Mouse (Mus musculus): ENCODE results near the gene Cyp1a1.

Gene Cyp1a1

DNA sequence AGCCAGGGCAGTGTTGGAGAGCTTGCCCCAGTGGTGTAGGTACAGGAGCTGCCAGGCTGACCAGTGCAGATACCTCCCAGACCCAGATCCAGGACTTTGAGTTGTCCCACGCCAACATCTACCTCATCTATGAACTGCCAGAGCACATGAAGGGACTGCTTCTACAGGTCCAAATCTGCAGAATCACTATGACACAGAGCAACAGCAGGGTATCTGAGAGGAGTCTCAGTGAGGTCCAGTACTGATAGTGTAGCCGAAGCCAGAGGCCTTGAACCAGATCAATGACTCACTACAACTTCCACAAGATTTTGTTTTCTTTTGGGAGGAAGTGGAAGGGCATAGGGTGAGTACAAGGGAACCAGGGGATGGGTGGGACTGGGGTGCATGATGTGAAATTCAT lies at the start of gene Cyp1a1:
TSS of gene Cyp1a1 (plus strand) at position 178 of the 400 bp plus-strand sequence.
- peak; percentile 23 to 73 for DNase-seq (ENCODE audit: inconsistent age in 2 of 2, low spot score in 1 of 2)

DNA sequence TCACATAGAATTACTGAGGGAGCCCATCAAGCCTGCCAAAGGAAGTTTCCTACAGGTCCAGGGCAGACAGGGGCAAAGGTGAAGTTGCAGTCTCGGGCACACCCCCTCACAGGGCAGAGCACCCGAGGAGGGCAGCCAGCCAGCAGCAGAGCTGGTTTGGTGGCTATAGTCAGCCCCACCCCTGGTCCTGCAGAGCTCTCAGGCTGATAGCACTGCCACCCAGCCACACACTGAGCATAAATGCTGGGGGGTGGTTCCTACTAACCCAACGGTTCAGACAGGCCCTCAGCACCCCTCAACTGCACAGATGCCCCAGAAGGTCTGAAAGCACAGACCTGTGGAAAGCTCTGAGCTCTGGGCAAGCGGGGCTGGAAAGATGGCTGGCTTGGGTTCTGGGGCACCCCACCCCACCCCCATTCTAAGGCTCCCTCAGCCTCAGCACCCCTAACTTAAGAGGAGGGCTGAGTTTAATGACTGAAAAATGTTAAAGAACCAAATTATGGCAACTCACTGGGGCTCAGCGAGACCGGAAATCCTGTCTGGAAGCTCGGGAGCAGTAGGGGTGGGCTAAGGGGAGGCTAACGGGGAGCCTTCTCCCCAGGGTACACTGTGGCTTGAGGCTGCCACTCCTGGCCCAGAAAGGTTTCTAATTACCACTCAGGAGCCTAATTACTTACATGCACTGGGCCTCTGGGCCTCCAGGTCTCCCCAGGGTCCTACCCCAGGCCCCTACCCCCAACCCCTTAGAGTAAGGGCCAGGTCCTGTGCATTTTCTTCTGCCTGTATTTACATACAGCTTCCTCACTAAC lies 48.9 kb upstream of the Cyp1a1 start:
- peak in 1 of 2 experiments; percentile 65 for DNase-seq (ENCODE audit: inconsistent age in 2 of 2, low spot score in 1 of 2)

DNA sequence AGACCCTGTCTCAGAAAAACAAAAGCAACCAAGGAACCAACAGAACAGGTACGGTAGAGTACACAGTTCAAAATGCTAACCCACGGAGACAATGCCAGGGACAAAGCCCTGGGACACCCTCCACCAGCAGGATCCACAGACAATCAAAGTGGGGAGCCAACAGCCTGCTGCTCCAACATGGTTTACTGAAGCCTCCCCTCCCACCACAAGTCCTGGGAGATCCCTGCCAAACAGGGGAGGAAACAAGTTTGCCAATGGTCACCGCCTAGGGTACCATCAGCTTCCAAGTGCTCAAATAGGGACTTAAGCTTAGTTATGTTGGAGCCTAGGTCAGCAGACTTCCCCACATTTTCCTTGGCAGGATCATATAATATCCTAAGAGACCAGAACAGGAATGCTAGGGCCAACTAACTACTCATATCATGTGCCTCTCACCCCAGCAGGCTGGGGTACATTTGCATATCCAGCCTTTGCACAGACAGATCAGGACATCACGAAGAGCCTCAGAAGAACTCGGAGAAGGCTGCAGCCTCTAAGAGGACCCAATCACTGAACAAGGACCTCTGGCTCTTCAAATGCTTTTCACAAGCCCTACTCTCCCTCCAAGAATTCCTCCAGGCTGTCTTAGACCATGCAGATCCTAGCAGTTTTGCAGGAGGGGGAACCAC lies 47.9 kb upstream of the Cyp1a1 start:
- peak in 1 of 2 experiments; percentile 29 for DNase-seq (ENCODE audit: inconsistent age in 2 of 2, low spot score in 1 of 2)

DNA sequence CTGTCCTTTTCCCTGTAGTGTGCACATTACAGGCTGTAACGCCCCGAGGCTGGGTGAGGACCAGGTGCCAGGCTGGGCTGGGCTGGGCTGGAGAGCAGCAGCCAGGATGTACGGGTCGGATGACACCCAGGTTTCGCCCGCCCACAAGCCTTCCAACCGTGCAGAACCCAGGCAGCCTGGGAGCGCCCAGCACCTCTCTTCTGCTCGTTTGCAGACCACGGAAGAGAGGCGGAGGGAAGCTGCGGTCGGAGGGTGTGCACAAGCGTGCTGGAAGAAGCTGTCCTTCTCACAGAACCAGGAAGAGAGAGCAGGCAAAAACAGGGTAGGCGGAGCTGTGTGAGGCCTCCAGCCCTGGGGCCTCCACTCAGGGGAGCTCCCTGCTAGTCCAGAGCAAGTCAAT lies 47.3 kb upstream of the Cyp1a1 start:
- DNase-seq (ENCODE audit: inconsistent age in 2 of 2, low spot score in 1 of 2): peak; percentile 70 to 75

DNA sequence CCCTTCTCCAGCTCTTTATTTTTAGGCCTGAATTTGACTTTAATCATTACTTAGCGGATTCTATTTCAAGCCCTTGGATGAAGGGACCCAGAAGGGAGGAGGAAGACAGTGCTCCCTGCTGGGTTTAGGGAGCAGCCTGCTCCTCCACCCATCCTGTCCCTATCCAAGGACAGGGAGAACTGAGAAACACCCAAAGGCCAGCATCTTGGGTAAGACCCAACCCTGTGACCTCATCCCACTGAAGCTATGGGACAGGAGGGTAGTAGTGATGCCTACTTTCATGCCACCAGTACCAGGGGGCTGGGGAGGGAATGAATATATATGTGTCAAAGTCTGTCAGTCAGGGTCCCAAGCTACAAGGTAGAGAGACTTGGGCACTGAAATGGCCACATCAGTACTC lies 46.7 kb upstream of the Cyp1a1 start:
- DNase-seq (ENCODE audit: inconsistent age in 2 of 2, low spot score in 1 of 2): peak; percentile 53 to 71

DNA sequence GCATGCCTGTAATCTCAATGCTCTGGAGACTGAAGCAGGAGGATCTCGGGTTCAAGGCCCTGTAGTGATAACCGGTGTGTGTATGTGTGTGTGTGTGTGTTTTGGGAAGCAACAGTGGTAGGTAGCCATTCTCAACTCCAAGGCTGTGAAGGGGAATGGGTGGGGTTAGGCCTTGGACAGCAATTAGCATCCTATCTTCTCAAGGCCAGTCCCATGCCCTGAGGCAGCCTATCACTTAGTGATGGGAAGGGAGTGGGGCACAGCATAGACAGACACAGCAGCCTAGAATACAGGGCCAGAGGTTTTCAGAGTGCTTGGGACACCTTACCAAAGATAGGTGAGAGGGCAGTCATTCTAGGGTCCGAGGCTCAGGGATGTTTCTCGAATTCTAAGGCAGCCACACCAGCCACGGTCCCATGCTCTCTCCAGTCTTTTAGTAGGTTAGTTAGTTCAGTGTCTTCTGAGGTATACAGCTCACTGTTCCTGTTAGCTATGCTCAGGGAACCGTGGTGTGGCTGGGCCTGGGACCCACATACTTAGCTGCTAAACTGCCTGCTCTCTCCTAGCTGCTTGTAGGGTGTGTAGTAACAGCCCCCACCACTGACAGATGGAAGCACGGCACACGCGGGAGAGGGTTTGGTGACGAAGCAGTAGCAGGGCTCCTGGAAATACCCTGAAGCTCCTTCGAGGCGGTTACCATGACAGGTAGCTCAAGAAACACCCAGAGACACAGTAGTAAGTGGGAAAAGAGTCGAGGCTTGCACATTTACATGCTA lies 45.8 kb upstream of the Cyp1a1 start:
- peak in 1 of 2 experiments; percentile 39 for DNase-seq (ENCODE audit: inconsistent age in 2 of 2, low spot score in 1 of 2)

DNA sequence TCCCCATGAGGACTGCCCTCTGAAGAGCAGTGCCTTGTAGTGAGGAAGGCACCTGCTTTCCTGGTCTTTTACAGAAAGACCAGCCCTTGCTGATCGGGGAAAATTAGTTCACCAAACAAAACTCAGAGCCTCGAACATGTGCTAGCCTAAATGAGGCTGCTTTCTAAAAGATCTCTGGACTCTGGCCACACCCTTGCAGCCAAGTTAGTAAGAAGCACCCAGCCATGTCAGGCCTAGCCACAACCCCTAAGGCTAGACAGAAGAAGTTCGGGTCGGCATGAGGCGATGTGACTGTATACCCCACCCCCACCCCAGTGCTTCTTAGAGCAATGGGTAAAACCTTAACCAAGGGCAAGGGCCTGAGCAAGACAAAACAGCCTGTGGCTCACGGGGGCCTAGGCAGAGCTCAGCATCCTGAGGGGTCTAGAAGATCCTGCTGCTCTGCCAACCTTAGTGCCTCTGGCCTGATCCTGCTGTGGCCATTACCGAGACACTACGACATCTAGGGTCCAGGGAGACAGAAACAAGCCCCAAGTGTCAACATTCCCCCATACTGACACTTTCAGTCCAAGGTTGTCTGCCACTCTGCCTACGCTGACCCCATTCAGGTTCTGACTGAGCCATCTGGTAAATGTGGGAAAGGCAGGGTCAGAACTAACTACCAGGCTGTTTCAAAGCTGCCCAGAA lies 44.4 kb upstream of the Cyp1a1 start:
- peak in 1 of 2 experiments; percentile 25 for DNase-seq (ENCODE audit: inconsistent age in 2 of 2, low spot score in 1 of 2)

DNA sequence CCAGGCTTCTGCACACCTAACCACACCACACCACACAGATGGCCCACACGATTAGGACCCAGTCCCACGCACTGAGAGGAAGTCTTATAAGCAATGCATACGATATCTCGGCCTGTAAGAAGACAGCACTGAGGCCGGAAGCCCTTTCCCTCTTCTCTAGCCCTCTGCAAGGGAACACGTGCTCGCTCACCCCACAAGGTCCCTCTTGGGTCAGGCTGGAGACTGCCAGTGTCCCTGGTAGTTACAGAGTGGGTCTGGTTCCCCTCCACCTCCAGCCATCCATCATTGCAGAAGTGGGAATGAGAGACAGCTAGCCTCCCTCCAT lies 43.9 kb upstream of the Cyp1a1 start:
- peak in 1 of 2 experiments; percentile 53 for DNase-seq (ENCODE audit: inconsistent age in 2 of 2, low spot score in 1 of 2)

DNA sequence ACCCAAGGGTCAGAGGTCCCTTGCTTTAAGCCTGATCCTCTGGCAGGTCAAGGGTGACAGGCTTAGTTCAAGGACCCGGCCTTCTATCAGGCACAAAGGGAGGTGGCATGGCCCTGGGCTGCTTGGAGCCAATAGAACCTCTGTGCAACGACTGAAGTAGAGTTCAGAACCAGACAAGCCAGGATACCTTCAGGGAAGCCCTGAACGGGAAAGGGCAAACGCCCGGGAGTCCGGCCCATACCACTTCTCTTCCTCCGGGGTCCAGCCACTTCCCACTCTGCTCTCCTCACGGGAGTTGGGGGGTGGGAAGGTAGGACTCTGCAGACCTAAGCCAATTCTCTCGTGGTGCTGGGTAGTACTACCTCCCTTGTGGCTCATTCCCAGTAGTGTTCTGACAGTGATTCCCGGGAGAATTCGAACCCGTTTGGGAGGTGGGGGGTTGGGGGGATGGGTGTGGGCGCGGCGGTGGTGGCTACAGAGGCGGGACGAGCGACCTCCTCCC lies 43.2 kb upstream of the Cyp1a1 start:
- DNase-seq (ENCODE audit: inconsistent age in 2 of 2, low spot score in 1 of 2): peak in 1 of 2 experiments; percentile 80

DNA sequence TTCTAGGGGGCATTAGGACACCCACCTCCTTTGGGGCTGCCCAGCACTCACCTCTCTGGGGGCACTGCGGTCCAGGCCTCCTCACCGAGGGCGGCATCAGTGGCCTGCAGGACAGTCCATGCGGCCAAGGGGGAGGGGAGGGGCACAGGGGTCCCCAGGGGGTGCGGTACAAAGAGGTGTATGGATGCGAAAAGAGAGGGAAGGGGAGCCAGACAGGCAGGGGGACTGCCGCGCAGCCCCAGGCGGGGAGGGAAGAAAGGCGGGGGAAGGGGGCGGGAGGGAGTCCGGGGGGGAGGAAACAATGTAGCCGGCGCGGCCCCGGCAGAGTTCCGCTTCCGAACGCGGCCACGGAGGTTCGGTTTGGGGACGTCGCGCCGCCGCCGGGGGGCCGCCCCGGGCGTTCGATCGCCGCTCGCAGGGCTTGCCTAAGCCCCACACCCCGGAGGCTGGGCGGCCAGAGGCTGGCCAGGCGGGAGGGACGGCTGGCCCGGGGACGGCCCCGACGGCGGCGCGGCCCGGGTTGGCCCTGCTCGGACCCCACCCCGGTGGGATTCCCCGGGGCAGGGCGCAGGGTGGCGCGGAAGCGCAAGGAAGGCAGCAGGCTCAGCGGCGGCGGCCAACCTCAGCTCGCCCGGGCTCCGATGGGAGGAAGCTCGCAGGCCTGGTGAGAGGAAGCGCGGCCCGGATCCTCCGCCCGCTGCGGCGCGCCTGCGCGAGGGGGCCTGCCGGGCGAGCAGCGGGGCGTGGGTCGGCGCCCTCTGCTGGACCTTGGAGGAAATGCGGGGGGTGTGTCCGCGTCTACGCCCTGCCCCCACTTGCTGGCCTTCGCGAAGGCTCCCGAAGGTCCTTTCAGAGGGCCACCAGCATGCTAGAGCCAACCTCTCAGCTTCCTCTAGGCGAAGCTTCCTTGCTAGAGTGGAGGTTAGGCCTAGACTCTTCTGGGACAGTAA lies 42.5 kb upstream of the Cyp1a1 start:
- DNase-seq (ENCODE audit: inconsistent age in 2 of 2, low spot score in 1 of 2): peak; percentile 96 to 98

DNA sequence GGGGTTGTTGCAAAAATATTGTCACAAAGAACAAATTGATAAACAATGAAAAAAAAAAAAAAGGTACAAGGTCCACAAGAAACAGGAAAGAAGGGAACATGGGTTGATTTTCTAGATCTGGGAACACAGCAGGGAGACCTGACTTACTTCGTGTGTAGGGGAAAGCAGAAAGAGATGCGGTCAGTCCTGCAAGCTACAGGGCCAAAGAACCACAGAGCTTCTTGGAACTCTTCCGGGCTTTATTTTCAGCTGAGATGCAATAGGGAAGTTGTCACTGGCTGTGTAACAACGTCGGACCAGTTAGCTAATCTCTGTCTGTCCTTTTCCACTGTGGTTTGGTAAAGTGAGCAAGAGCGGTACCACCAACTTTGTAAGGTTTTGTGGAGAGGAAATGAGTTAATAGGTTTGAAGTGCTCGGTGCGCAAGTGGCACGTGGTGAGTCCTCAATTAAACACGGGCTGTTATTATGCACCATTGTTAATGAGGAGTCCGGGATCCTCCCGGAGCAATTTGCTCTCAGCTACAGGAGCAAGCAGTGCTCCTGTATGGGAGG lies 41.1 kb upstream of the Cyp1a1 start:
- DNase-seq (ENCODE audit: inconsistent age in 2 of 2, low spot score in 1 of 2): peak in 1 of 2 experiments; percentile 42

DNA sequence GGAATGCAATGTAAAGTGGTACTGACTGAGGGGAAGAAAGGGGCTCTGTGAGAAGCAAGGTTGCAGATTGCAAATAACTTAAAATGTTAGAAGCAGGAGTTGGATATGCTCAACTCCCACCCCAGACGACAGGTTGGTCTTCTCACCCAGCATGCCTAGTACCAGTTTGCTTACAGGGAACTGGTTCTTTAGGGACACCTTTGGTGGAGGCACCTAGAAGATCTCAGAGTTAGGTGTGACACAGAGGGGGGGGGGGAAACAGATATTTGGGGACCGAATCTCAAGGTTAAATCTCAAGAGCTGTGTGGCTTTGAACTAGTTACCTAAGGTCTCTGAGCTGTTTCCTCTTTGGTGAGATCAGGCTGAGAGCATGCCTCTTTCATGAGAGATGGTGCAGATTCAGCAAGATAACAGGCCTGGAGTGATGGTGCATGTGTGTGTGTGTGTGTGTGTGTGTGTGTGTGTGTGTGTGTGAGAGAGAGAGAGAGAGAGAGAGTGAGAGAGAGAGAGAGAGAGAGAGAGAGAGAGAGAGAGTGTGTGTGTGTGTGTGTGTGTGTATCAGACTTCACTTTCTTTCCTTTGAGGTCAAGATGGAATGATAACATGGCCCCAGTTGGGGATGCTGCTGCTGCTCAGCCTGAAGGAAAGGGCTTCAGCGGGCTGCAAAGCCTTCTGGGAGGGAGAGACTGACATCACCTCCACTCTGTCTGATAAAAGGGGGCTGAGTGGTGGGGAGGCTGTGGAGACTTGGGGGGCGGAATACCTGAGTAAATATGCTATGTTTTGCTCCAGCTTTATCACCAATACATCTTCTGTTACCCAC lies 40.2 kb upstream of the Cyp1a1 start:
- DNase-seq (ENCODE audit: inconsistent age in 2 of 2, low spot score in 1 of 2): no peak

DNA sequence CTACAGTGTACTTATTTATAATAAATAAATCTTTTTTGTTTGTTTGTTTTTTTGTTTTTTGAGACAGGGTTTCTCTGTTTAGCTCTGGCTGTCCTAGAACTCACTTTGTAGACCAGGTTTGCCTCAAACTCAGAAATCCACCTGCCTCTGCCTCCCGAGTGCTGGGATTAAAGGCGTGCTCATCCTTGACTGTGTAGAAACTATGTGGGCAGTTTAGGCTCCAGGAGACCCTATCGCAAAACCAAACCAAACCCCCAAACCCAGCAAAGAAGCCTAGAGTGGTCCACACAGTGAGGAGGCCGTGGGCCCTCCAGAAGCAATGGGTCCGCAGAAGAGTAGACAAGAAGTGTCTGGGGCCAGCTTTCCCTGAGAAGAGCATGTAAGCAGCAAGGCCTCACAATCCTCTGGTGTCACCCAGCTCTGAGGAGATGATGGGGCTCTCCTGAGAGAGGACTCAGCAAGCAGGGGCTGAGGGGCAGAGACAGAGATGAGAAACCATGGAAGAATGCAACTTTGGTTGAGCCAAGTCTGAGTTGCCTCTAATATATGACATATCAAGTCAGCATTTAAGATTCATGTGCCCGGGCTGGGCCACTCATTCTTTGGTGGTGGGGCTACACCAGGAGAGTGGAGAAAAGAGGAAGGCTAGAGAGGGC lies 37.5 kb upstream of the Cyp1a1 start:
- DNase-seq (ENCODE audit: inconsistent age in 2 of 2, low spot score in 1 of 2): no peak

DNA sequence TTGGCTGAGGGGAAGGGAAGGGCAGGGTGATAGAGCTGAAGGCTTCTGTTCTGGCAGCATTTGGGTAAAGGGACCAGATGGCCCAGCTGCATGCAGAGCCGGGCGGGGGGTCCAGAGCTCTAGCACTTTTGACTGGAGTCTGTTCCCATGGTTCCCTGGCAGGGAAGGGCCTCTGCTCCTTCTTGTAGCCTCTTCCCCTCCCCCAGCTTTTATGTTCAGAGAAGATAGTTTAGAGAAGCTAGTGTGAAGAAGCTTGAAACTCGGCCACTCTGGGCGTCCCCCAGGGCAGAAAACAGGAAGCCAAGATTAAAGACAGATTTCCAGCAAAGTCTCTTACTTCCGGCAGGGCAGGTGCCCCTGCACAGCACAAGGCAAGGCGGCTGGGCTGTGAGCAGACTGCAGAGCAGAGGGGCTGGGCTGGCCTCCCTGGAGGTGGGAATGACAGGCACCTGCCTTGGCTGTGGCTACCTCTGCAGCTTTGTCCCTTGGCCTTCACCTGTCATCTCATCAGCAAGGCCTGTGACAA lies 36.9 kb upstream of the Cyp1a1 start:
- peak in 1 of 2 experiments; percentile 47 for DNase-seq (ENCODE audit: inconsistent age in 2 of 2, low spot score in 1 of 2)

DNA sequence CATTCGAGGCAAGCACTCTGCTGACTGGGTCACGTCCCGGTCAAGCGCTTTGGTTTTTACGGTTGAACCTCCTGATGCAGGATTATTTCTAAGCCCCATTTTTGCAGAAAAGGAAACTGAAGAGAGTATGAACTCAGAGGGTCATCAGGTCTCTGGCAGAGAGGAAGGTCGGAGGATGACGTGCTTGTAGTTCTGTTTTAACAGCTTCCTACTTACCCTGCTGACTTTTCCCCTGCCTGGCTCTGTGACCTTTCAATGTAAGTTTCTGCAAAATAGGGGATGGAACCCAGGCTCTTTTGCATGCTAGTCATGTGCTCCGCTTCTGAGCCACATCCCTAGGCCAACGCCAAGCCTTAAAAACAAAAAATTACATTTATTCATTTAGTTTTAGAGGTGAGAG lies 35.4 kb upstream of the Cyp1a1 start:
- DNase-seq (ENCODE audit: inconsistent age in 2 of 2, low spot score in 1 of 2): peak in 1 of 2 experiments; percentile 31

DNA sequence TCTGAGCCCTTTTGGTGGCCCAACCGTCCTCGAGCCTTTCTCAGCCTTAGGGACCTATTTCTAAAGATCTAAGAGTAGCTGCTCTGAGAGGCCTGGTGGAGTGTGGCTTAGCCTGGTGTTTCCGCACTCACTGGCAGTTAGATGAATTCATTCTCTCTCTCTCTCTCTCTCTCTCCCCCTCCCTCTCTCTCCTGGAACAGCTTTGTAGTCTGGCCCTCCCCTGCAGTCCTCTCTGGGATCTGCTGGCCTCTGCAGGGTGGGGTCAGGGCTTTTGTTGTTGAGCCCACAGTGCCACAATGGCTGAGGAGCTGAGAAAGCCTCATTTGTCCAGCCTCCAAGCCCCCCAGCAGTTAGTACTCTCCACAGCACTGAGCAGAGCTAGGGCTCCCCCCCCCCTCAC lies 34.9 kb upstream of the Cyp1a1 start:
- DNase-seq (ENCODE audit: inconsistent age in 2 of 2, low spot score in 1 of 2): no peak

DNA sequence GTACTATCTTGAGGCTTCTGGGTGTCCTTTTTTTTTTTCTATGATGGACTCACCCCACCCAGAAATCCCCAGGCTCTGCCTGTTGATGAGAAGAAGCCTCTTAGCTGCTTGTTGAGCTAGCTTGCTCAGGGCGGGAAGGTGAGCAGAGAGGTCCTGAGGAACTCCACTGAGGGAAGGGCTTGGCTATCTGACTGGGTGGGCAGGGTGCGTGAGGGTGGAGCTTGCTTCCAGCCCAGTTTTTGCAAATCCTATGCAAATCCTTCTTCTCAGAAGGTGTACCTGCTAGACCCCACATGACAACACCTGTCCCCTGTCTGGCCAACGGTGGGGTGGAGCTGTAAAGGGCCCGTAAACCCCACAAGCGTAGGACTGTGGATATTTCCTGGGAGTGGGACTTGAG lies 34.4 kb upstream of the Cyp1a1 start, which contains the start of gene Csk:
TSS of gene Csk (minus strand) at position 349 of the 400 bp plus-strand sequence.
- DNase-seq (ENCODE audit: inconsistent age in 2 of 2, low spot score in 1 of 2): no peak

DNA sequence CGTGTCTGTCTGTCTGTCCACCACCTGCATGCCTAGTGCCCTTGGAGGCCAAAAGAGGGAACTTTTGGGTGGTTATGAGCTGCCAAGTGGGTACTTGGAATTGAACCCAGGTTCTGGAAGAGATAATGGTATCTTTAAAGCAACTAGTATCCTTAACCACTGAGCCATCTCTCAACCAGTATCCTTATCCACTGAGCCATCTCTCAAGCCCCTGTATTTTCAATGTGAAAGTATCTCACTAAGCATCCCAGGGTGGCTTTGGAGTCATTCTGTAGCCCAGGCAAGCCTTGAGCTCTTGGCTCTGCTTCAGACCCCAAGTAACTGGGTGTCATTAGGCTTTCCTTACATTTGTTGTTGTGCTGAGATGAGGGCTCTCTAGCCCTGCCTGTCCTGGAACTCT lies 32.8 kb upstream of the Cyp1a1 start:
- no peak for DNase-seq (ENCODE audit: inconsistent age in 2 of 2, low spot score in 1 of 2)

All from adrenal gland, adult (tissue).